Mouse (Mus musculus): Measurements from ENCODE around the gene Hp1bp3.

Gene Hp1bp3

DNA sequence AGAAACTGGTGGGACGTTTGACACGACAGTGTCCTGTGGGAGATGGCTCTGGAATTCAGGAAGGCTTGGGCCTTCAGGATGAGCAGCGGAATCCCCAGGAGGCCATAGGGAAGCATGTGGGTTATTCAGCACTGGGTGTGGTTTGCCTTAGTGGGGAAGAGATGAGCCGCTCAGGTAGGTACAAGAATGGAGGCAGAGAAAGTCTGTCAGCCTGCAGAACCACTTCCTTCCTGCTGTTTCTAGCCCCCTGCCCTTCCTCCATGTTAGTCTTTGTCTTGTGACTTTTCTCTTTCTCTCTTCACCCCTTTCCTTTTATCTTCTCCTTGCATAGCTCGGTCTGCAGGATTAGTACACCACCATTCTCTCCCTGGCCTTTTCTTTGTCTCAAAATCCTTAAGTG is 6.3 kb downstream of the Hp1bp3 start:
- in situ Hi-C loops (cut with MboI), result no loop called here

DNA sequence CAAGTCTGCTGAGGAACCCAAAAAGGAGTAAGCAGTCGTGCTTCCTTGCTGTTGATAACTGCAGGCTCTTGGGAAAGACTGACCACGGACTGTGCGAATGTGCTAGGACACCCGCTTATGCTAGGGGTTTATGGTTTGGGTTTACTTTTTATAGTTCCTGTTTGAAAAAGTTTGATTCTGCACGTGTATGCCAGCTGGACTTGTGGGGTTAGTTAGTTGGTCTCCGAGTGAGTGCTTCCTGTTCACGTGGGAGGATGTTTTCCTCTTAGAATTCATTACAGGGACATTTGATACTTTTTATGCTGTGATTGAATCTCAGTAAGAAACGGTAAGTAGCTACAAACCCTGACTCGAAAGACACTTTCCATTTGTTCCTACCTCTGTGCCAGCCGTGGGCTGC is 7.5 kb downstream of the Hp1bp3 start:
- in situ Hi-C loops (cut with MboI), result no loop called here

DNA sequence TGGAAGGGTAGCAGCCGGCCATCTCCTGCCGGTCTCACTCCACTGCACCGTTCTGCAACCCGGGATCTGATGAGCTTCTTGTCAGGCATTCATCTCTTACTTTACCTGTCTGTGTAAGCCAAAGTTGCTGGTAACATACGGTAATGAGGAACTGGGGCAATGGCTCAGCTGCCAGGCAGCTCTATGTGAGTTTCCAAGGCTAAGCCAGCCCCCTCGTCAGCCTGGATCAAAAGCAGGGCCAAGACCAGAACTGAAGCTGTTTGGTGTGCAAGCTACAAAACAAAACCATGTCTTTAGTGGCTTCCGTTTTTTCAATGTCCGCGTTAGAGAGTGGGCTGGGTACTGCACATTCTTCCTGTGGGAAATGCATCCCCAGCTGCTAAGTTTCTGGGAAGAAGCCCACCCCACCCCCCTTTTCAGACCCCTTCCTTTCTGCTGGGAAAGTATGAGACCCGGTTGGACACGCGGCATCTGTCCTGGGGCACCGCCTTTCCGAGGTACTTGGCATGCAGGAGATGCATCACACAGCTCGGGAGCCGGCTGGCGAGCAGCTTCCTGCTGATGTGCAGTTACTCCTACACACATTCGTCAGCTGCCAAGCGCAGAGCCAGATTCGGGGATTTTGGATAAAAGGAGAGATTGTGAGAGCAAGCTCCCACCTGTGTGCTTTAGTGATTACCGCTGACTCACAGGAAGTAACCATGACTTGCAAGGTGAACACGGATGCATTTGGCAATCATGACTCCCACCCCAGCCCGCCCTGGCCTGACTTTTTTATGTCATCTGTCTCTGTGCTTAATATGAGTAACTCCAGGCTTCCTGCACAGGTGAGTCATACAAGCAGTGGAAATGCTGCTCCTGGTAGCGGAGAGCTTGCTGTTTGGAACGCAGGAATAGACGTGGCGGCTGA is 30.9 kb downstream of the Hp1bp3 start:
- in situ Hi-C loops (cut with MboI), result no loop called here

DNA sequence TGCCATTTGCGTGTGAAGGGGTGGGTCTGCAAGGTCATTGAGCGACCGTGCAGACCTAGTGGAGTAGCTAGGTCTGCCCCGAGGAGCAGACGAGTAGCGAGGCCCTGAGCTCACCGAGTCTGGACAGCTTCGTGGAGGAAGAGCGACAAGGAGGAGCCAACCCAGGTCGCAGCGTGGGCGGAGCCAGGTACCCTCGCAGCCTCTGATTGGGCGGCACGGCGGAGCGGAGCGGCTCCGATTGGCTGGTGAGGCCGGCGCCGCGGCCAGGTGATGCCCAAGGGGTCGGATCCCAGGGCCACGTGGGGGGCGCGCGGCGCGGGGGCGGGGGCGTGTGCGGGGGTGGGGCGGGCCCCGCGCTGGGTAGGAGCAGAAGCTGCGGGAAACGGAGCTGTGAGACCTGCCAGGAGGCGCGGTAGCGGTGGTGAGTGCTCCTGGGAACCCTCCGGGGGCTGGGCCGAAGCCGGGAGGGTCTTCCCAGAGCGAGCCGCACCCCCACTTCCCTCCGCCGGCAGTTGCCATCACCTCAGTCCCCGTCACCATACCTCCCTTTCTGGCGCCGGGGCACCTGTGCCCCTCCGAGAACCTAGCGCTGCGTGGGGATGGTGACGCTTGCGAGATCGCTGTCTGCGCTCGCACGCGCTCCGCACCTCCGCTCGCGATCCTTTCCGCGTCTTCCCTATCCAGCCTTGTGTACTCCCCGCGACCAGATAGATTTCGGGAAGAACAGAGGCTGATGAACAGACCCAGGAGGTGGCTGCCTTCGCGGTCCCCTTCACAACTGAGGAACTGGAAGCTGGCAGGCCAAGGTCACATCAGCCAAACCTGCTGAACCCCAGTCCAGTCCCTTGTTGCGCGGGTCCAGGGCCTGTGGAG is 34.2 kb downstream of the Hp1bp3 start, which contains the start of the genes Sh2d5 and Kif17:
Gene Sh2d5 (plus strand): TSS at position 316 of the 873 bp plus-strand sequence.
Gene Kif17 (plus strand): TSS at position 348 of the 873 bp plus-strand sequence.
- in situ Hi-C loops (cut with MboI), result no loop called here

DNA sequence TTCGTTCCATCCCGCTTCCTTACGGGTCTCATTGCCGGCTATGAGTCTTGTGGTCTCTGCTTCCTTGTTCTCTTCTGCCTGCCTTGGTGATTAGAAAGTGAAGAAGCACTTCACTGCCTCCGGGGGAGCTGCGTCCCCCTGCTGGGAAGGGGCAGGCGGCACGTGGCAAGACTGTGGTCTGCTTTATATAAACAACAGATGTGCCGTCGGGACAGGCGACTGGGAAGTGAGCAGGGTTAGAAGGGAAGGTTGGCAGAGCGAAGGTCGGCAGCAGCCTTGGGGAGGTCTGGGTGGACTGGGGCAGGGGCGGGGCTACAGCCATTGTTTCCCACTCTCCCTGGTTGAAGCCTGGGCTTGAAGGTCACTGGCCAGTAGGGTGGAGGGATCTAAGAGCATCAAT is 35.7 kb downstream of the Hp1bp3 start:
- in situ Hi-C loops (cut with MboI), result no loop called here

DNA sequence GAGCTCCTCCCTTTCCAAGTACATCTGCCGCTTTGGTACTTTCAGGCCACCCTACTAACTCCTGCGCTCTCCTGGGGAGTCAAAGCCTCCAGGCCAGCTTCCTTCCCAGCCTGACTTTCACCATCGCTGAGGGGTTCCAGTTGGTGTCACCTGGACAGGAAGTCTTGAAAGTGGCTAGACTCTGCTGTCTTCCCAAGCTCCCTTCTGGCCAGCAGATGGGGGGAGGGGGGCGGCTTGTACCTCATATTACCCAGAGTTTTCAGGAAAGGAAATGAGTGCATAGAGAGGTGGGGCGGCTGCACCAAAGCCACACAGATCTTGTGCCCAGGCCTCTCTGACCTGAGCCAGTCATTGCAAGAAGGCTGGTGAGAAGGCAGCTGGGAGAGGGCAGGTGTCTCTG is 36.1 kb downstream of the Hp1bp3 start:
- in situ Hi-C loops (cut with MboI), result no loop called here

DNA sequence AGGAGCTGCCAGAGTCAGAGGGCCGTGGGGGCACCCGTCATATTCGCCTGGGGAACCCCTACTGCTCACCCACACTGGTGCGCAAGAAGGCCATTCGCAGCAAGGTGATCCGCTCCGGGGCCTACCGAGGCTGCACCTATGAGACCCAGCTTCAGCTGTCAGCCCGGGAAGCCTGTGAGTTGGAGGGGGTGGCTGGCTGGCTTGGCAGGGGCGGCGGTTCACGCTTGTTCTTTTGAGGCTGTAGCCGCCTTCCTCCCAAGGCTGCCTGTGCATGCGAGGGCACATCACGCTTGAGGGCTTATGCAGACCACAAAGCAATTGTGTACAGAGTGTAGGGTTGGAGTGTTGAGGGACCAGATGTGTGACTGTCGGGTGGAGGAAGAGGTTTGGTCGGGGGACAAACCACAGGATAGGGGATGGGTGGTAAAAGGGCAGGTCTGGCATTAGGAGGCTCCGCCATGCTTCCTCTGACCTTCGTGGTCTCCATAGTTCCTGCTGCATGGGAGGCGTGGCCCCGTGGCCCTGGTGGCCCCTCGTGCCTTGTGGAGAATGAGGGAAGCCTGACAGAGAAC is 41.1 kb downstream of the Hp1bp3 start:
- in situ Hi-C loops (cut with MboI), result no loop called here

DNA sequence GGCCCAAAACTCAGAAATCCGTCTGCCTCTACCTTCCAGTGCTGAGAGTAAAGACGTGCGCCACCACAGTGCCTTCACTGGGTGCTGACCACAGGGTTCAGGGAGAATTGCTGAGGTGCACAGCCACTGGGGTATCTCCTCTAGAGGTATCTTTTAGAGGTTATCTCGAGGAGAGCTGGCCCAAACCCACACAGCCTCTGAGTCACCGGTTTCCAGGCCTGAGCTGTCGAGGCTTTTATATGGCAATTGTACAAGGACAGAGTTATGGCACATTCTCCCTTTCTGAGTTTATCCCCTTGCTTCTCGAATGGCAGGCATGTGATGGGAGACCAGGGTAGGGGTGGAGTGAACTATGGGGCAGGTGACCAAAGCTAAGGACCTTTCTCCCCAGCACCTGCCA is 42.6 kb downstream of the Hp1bp3 start:
- in situ Hi-C loops (cut with MboI), result no loop called here

DNA sequence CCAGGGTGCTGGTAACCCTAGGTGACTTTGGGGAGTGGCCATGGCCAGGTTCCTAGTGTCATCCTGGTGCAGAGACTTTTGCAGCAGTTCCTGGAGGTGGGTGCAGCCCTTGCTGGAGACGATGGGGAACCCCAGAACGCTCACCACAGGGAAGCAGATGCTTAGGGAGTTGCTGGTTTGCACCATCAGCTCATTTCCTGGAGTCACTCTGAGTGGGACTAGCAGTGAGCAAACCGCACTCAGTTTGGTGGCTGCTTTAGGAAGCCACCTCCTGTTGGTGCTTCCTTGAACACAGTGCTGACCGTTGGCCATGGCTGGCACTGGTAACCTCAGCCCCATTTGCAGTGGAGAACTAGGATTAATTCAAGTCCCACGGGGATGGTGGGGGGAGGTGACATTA is 43.4 kb downstream of the Hp1bp3 start:
- in situ Hi-C loops (cut with MboI), result no loop called here

DNA sequence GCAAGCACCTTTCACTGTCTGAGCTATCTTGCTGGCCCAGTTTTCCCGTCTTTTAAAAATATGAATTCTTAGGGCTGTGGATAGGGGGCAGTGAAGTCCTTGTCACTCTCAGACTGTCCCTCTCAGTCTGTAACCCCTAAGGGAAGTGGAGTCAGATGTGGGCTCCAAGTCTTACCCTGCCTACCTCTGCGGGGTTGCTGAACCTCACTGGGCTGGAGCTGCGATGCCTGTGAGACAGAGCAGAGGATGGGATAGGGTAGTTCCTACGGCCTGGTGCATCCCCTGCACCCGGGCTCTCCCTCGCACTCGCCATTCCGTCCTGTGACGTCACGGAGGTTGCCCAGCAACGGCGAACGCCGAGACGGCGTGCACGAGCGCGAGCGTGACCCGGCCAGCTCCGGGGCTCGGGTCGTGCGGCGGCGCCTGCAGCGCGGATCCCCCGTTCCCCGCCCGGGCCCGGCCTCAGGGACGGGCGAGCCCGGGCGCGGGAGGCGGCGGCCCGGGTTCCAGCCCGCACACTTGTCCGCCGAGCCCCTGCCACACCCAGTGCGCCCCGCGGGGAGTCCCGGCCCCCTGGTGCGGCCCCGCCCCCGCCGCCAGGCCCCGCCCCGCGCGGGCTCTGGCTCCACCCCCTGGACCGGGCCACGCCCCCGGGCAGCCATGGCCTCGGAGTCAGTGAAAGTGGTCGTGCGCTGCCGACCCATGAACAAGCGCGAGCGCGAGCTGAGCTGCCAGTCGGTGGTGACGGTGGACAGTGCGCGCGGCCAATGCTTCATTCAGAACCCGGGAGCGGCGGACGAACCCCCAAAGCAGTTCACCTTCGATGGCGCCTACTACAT is 46.0 kb downstream of the Hp1bp3 start:
- in situ Hi-C loops (cut with MboI), result no loop called here

DNA sequence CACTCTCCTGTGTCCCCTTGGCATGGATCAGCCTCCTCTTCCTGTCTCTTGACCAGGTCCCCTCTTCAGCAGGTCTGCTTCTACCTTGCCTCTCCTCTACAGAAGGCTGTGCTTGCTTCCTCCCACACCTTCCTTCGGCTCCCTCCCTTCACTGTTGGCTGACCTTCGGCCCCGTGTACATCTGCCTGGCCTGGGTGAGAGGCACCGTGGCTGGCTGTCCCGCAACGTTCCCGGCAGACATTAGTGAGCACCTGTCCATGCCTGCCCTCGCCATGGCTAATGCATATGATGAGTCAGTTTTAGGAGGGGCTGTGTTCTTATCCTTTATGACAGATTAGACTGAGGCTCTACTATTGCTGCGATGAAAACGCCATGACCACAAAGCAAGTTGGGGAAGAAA is 51.8 kb downstream of the Hp1bp3 start:
- in situ Hi-C loops (cut with MboI), result no loop called here

DNA sequence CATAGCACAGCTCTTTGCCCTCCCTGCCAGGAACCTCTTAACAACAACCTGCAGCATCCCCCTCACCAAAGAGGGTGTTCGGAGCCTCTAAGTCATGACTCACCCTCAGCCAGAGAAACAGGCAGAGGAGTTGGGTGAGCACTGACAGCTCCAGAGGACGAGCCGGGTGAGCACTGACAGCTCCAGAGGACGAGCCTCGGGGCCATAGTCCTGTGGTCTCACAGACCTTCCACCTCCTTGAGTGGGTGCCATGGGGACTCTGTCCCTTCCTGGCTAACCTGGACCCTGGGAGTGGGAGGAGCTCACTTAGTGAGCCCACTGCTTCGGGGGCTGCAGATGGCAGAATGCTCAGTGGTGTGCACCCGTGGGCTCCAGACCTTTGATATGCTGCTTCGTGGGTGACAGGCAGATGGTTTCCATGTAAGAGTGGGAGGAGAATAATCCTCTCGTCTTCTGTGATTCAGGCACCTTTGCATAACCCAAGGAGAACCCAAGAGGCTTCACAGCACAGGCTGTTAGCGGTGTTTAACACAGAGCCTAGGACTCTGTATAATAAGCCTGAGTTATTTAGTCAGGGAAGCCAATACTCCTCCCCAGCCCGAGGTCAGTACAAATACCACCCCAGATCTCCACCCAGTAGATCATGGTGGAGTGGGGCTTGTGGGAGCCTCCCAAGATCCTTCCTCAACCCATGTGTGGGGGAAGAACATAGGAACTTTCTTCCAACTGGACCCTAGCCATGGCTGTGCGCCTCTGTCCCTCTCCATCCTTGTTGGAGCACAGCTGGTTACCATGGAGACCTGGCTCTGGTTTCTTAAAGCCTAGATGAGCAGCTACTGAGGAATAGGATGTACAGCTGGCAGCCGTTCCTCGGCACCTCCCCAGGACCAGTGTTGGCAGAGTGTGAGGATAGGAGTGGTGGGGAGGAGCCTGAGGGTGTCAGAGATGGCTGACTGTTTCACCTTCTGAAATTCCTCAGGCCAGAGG is 56.2 kb downstream of the Hp1bp3 start:
- in situ Hi-C loops (cut with MboI), result no loop called here

DNA sequence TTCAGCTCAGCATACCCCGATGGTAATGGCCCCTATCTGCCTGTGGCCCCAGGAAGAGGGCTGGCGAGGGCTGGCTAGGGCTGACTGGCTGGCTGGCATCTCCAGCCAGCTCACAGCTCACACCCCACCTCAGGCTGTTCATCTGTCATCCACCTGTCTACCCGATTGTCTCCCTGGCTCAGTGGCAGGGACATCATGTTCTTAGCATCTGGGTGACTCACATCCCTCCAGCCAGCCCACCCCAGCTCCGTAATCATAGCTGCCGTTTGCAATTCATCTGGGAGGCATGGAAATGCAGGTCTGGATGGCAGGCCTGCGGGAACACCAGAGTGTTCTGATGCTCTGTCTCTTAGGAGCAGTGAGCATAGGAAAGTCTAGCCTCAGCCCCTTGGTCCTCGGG is 62.2 kb downstream of the Hp1bp3 start:
- in situ Hi-C loops (cut with MboI), result no loop called here

DNA sequence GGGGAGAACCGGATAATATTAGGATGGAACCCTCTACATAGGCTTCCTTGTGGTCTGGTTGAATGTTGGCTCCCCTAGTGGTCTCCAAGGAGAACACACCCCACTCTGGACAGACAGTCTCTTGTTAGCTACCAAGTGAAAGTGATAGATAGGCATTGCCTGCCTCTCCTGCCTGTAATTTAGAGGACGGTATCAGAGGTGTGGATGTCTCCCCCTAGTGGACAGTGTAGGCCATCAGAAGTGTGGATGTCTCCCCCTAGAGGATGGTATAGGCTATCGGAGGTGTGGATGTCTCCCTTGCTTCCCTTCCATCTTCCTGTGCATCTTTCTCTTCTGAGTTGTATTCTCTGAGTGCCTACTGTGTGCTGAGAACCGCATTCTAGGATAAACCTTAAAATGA is 66.7 kb downstream of the Hp1bp3 start:
- in situ Hi-C loops (cut with MboI), result no loop called here

DNA sequence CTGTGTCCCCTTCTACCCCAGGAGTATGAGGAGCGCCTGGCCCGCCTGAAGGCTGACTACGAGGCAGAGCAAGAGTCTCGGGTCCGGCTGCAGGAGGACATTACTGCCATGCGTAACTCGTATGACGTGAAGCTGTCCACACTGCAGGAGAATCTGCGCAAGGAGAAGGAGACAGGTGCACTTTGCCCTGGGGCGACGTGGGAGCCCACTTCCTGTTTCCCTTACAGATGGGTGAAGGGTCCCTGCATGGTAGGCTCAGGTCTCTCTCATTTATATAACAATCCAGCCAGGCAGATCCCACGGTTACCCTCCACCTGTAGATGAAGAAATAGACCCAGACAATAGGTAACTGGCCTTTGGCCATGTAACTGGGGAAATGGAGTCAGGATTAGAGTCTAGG is 70.3 kb downstream of the Hp1bp3 start:
- in situ Hi-C loops (cut with MboI), result no loop called here

DNA sequence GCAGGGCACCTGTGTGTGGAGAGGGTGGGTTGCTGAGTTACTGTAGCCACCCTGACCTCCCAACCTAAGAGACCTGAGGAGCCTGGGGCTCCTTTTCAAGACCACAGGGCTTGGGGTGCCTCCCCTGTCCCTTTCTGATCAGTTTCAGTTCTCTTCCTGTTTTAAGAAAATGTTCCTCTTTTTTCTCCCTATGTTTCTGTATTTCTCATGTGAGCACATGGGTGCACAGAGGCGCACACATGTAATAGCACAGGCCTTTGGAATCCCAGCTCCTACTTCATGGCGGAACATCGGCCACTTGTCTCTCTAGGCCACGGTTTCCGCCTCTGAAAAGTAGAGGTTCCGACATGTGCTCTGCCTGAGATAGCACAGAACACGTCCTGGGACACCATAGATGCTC is 72.6 kb downstream of the Hp1bp3 start:
- in situ Hi-C loops (cut with MboI), result no loop called here

DNA sequence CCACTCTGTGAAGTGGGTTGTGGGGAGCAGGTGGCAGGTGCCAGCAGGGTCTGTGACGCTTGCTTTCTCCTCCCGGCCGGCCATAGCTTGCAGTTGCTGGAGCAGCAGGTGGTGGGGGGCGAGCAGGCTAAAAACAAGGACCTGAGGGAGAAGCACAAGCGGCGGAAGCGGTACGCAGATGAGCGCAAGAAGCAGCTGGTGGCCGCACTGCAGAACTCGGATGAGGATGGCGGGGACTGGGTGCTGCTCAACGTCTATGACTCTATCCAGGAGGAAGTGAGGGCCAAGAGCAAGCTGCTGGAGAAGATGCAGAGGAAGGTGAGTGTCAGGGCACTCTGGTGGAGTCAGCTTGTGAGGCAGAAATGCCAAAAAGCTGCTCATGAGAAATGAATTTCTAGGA is 75.9 kb downstream of the Hp1bp3 start:
- in situ Hi-C loops (cut with MboI), result no loop called here

DNA sequence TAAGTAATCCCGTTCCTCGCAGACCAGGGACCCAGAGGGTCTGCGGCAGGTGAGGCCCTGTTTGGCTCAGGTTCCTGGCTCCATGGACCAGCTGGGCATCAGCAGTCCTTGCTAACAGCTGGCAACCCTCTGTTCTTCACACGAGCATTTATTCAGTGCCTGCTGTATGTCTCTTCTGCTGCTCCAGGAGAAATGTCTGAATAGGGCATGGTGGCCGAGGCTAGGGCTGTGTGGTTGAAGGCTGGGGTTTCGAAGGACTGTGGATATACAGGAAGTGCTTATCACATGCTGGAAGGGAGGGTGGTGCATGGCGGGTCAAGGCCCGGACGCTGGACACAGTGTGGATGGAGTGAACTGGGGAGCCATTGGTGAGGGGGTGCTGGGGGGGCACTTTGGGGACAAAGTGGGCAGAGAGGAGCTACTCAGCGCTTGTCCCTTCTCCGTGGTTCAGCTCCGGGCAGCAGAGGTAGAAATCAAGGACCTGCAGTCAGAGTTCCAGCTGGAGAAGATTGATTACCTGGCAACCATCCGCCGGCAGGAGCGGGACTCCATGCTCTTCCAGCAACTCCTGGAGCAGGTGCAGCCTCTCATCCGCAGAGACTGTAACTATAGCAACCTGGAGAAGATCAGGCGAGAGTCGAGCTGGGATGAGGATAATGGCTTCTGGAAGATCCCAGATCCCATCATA is 77.3 kb downstream of the Hp1bp3 start:
- in situ Hi-C loops (cut with MboI), result no loop called here

DNA sequence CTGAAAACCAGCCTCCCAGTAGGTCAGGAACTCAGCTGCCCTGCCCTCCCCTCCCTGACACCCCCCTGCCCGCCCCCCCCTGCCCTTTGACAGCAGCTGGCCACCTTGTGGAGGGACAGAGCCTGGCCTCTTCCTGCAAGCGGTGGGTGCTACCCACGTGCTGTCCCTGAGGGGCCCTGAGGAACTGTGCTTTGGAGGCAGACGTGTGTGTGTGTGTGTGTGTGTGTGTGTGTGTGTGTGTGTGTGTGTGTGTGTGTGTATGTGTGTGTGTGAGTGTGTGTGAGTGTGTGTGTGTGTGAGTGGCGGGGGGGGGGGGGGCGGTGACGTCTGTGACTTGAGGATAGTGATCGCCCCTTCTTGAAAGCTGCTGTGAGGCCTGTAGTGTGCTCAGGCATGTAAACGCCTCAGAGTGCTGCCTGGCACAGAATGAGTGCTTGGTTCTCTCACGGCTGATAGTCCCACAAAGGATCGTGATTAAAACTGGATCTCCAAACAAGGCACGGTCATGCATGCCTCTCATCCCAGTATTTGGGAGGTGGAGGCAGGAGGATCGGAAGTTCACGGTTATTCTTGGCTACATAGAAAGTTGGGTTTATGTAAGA is 78.0 kb downstream of the Hp1bp3 start:
- in situ Hi-C loops (cut with MboI), result no loop called here
